20 mouse cellular contexts compared by ENCODE assay signal in genomic region chr10:122542573-122542972, GRCm38 (mm10).
"Had no signal": no experiment of that assay in that cellular context is flagged by ENCODE, and none has a peak within 500 bp of the region (broad histone marks: within the 10 kb centered on the region; RNA-seq: fewer than 3 reads in every experiment).

No protein-coding gene starts in this region.

- H3K36me3 ChIP-seq: limb, embryonic 13.5 days; liver, embryonic 12.5 days; liver, embryonic 15.5 days; midbrain, embryonic 12.5 days; midbrain, embryonic 15.5 days; neural tube, embryonic 12.5 days; neural tube, embryonic 15.5 days; stomach, embryonic 15.5 days had no signal

- H3K27me3 ChIP-seq: limb, embryonic 13.5 days; liver, embryonic 12.5 days; liver, embryonic 15.5 days; midbrain, embryonic 12.5 days; midbrain, embryonic 15.5 days; neural tube, embryonic 12.5 days; neural tube, embryonic 15.5 days; stomach, embryonic 15.5 days had no signal

- DNase-seq: kidney, adult 9 months; kidney, postnatal 14 days; kidney, postnatal 4 days; left cerebral cortex, postnatal 4 days; liver; lung, adult 18-20 months; right cerebral cortex, adult 18-20 months; right cerebral cortex, postnatal 25 days; spleen, adult 18-20 months; thymus, adult 2 months; thymus, postnatal 25 days had no signal

- H3K9ac ChIP-seq: limb, embryonic 13.5 days; liver, embryonic 12.5 days; liver, embryonic 15.5 days; midbrain, embryonic 12.5 days; midbrain, embryonic 15.5 days; neural tube, embryonic 12.5 days; neural tube, embryonic 15.5 days; stomach, embryonic 15.5 days had no signal

- ATAC-seq: liver, embryonic 12.5 days; midbrain, embryonic 15.5 days had no signal

- H3K9me3 ChIP-seq: limb, embryonic 13.5 days; liver, embryonic 12.5 days; liver, embryonic 15.5 days; midbrain, embryonic 12.5 days; midbrain, embryonic 15.5 days; neural tube, embryonic 12.5 days; neural tube, embryonic 15.5 days; stomach, embryonic 15.5 days had no signal

- H3K4me2 ChIP-seq: limb, embryonic 13.5 days; liver, embryonic 12.5 days; liver, embryonic 15.5 days; midbrain, embryonic 12.5 days; midbrain, embryonic 15.5 days; neural tube, embryonic 12.5 days; neural tube, embryonic 15.5 days; stomach, embryonic 15.5 days had no signal

- H3K4me1 ChIP-seq: liver, embryonic 12.5 days; liver, embryonic 15.5 days; midbrain, embryonic 12.5 days; midbrain, embryonic 15.5 days; neural tube, embryonic 12.5 days; neural tube, embryonic 15.5 days; stomach, embryonic 15.5 days had no signal

- H3K27ac ChIP-seq: limb, embryonic 13.5 days; liver, embryonic 12.5 days; liver, embryonic 15.5 days; macrophage; midbrain, embryonic 12.5 days; midbrain, embryonic 15.5 days; neural tube, embryonic 12.5 days; neural tube, embryonic 15.5 days; stomach, embryonic 15.5 days had no signal

- H3K4me3 ChIP-seq: limb, embryonic 13.5 days; liver, embryonic 12.5 days; liver, embryonic 15.5 days; midbrain, embryonic 12.5 days; midbrain, embryonic 15.5 days; neural tube, embryonic 12.5 days; neural tube, embryonic 15.5 days; stomach, embryonic 15.5 days had no signal
